Mouse (Mus musculus) hindbrain, postnatal 0 days (tissue): ENCODE measurements around the gene Rcc1. TPM values are rescaled to one million over a fixed set of nuclear protein-coding genes. Genes with fewer than 3 reads are reported as not detected.

Experiments
- ATAC-seq: fragments of 200-750 bp; cut with Nextera tagmentation; 2 replicates; pipeline ENCODE4 v1.8.0; 2017; ENCODE audit warnings: mild to moderate bottlenecking, moderate TSS enrichment, moderate library complexity
- DNase-seq: peaks from one replicate; pipeline ENCODE4 v3.0.0-alpha.2; 2015; ENCODE audit warnings: low spot score
- H3K27ac ChIP-seq: fragments of 300-500 bp; sonication (generic); 2 replicates; pipeline ENCODE4 v1.5.1; 2014; ENCODE audit warnings: mild to moderate bottlenecking
- H3K27me3 ChIP-seq: fragments of 300-500 bp; sonication (generic); 2 replicates; pipeline ENCODE4 v1.6.1; 2014; ENCODE audit warnings: low read length, mixed read lengths; ENCODE audit not compliant: insufficient read depth
- H3K36me3 ChIP-seq: fragments of 300-500 bp; sonication (generic); 2 replicates; pipeline ENCODE4 v1.6.1; 2014; ENCODE audit warnings: low read length, mixed read lengths; ENCODE audit not compliant: insufficient read depth
- H3K4me1 ChIP-seq: fragments of 300-500 bp; sonication (generic); 2 replicates; pipeline ENCODE4 v1.6.1; 2014; ENCODE audit warnings: antibody characterized with exemption, low read length, mixed read lengths; ENCODE audit not compliant: insufficient read depth
- H3K4me2 ChIP-seq: fragments of 300-500 bp; sonication (generic); 2 replicates; pipeline ENCODE4 v1.6.1; 2014; ENCODE audit warnings: low read depth, mild to moderate bottlenecking, low read length, moderate library complexity, mixed read lengths
- H3K4me3 ChIP-seq: fragments of 300-500 bp; sonication (generic); 2 replicates; pipeline ENCODE4 v1.5.1; 2014; ENCODE audit warnings: low read length
- H3K9ac ChIP-seq: fragments of 300-500 bp; sonication (generic); replicated peaks from 2 replicates; pipeline ENCODE4 v1.6.1; 2014; ENCODE audit warnings: mild to moderate bottlenecking, low read length, moderate library complexity, mixed read lengths
- H3K9me3 ChIP-seq: fragments of 300-500 bp; sonication (generic); 2 replicates; pipeline ENCODE4 v1.6.1; 2016; ENCODE audit warnings: low read length, mixed read lengths
- CTCF ChIP-seq: IDR thresholded peaks from 2 replicates; pipeline ENCODE4 v1.5.1; 2016; ENCODE audit warnings: antibody characterized with exemption, control low read depth, low read depth
- WGBS: fragments of 180-500 bp; shearing (Covaris S2); extraction: QIAGEN DNeasy Blood & Tissue Kit; methylation state at CpG from one replicate; pipeline ENCODE4 v1.1.7; 2014; 5-methylcytosine and 5-hydroxymethylcytosine counted together
- polyA plus RNA-seq: library from polyadenylated mRNA; unstranded; fragments of >200 nt; fragmentation: Nextera tagmentation; extraction: Ambion mirVana; gene quantifications from 2 replicates; pipeline ENCODE4 v1.2.1, GENCODE M21; 2015
- total RNA-seq: library from RNA; depleted of rRNA; stranded (reverse); fragments of >200 nt; gene quantifications from 2 replicates; pipeline ENCODE4 v1.2.3, GENCODE M21; 2014

Rcc1 gene
- total and polyA plus RNA-seq, 2 experiments from 2014 or later = 24.4 to 29.7 TPM

- H3K9ac ChIP-seq = no peak overlapping the region
- 49% methylated on average over 2 of the region's 2 CpGs for WGBS
- ATAC-seq (no peak), DNase-seq (no peak)
- H3K4me3 ChIP-seq = no peak overlapping the region
- H3K27me3 ChIP-seq = no peaks in the 10 kb centered on the region
- H3K4me2 ChIP-seq = no peak overlapping the region
- no peaks in the 10 kb centered on the region for H3K9me3 ChIP-seq
- TF ChIP-seq CTCF = no peak
- H3K4me1 ChIP-seq = 0 out of 2 replicates have a peak, but pooled peaks cover 5% of the 10 kb centered on the region
- H3K36me3 ChIP-seq = no peaks in the 10 kb centered on the region
- H3K27ac ChIP-seq = no peak overlapping the region
Observed at GRCm38 (mm10) chr4:132350123-132350740, 3.2 kb downstream of the Rcc1 start.

- no peaks in the 10 kb centered on the region for H3K27me3 ChIP-seq
- ATAC-seq = no peak
- H3K4me3 ChIP-seq = no peak overlapping the region
- no peak overlapping the region for H3K27ac ChIP-seq
- peak; percentile 21; the same call in 1 of the 2 replicates for TF ChIP-seq CTCF
- no peaks in the 10 kb centered on the region for H3K36me3 ChIP-seq
- DNase-seq = no peak
- no peak overlapping the region for H3K4me2 ChIP-seq
- no peaks in the 10 kb centered on the region for H3K9me3 ChIP-seq
- 65% methylated on average over 3 of the region's 3 CpGs for WGBS
- H3K4me1 ChIP-seq = peaks cover 9% of the 10 kb centered on the region; the same call in 1 of the 2 replicates
- H3K9ac ChIP-seq = no peak overlapping the region
Observed at GRCm38 (mm10) chr4:132349495-132350122, 3.8 kb downstream of the Rcc1 start.

- ATAC-seq (no peak), DNase-seq (no peak)
- no peaks in the 10 kb centered on the region for H3K36me3 ChIP-seq
- peaks cover 13% of the 10 kb centered on the region for H3K4me1 ChIP-seq
- WGBS = 70% methylated on average over 3 of the region's 3 CpGs
- H3K9ac ChIP-seq = no peak overlapping the region
- H3K4me3 ChIP-seq = no peak overlapping the region
- H3K4me2 ChIP-seq = no peak overlapping the region
- no peak overlapping the region for H3K27ac ChIP-seq
- peak; percentile 23; the same call in 1 of the 2 replicates for TF ChIP-seq CTCF
- H3K27me3 ChIP-seq = no peaks in the 10 kb centered on the region
- no peaks in the 10 kb centered on the region for H3K9me3 ChIP-seq
Observed at GRCm38 (mm10) chr4:132346661-132347060, 6.7 kb downstream of the Rcc1 start.

GRCm38 (mm10) chr4:132346261-132346660 lies 7.1 kb downstream of the Rcc1 start:
- H3K9ac ChIP-seq = no peak overlapping the region
- no peak overlapping the region for H3K27ac ChIP-seq
- no peak for ATAC-seq
- H3K4me2 ChIP-seq = no peak overlapping the region
- H3K36me3 ChIP-seq = no peaks in the 10 kb centered on the region
- H3K4me1 ChIP-seq = peaks cover 10% of the 10 kb centered on the region
- H3K27me3 ChIP-seq = no peaks in the 10 kb centered on the region
- H3K4me3 ChIP-seq = no peak overlapping the region
- 89% methylated on average over 4 of the region's 4 CpGs for WGBS
- no peak for DNase-seq
- TF ChIP-seq CTCF = no peak
- no peaks in the 10 kb centered on the region for H3K9me3 ChIP-seq

GRCm38 (mm10) chr4:132345843-132346212 lies 7.6 kb downstream of the Rcc1 start:
- Histone ChIP-seq H3K4me2 (peak overlapping the region; percentile 97), H3K4me3 (peak overlapping the region; percentile 84), H3K9me3 (no peaks in the 10 kb centered on the region), H3K36me3 (no peaks in the 10 kb centered on the region), H3K27ac (no peak overlapping the region), H3K9ac (0 out of 2 replicates have a peak overlapping the region, but pooled peaks have one; percentile 64), H3K27me3 (no peaks in the 10 kb centered on the region), H3K4me1 (peaks cover 10% of the 10 kb centered on the region)
- peak; percentile 21; the same call in 1 of the 2 replicates for ATAC-seq
- DNase-seq = no peak
- TF ChIP-seq CTCF = no peak
- WGBS = 42% methylated on average over 5 of the region's 5 CpGs

GRCm38 (mm10) chr4:132345135-132345842 lies 8.1 kb downstream of the Rcc1 start:
- Histone ChIP-seq H3K27ac (peak overlapping the region; percentile 58; the same call in 1 of the 2 replicates), H3K9ac (peak overlapping the region; percentile 64), H3K4me2 (peak overlapping the region; percentile 97), H3K27me3 (no peaks in the 10 kb centered on the region), H3K36me3 (no peaks in the 10 kb centered on the region), H3K9me3 (no peaks in the 10 kb centered on the region), H3K4me1 (peaks cover 10% of the 10 kb centered on the region), H3K4me3 (peak overlapping the region; percentile 84)
- 1% methylated on average over 69 of the region's 83 CpGs for WGBS
- peak; percentile 95 for ATAC-seq
- peak; percentile 86 for TF ChIP-seq CTCF
- DNase-seq = peak; percentile 94
